Mouse (Mus musculus): ENCODE data around the gene Proser1.
A peak's percentile ranks its signal among the peaks of the same experiment; 100 is the strongest.

Gene Proser1

DNA sequence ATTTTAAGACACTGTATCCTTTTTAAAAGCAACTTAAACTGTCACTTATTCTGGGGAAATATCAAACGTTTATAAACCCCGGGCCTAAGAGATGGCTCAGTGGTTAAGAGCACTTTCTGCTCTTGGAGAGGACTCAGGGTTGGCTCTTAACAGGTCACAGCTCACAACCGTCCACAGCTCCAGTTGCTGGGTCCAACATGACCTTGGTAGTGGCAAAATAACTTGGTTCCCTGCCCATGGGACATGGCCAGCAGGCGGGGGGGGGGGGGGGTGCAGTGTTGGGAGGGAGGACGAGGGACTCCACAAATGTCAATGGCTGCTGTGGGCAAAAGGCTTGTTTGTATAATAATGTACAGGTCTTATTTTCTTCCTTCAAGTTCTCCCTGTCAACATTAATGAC, 3.9 kb downstream of the Proser1 start:
- DNase-seq, result no peak

DNA sequence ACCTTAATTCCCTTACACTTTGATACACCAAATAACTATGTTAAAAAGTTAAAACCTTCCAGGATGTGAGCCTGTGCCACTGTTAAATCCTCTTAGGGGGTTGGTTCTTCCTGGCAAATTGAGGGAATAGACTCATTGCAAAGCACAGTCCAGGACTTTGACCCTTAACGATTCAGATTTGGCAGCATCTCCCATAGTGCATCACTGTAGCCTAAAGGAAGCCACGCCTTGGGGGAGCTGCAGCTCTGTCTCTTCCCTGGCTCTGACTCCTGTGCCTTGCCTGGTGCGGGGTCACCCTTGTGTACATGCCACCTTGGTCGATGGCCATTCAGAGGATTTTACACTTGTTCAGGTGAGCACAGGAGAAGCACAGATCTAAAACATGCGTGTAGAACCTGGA, 6.2 kb downstream of the Proser1 start:
- no peak for DNase-seq

DNA sequence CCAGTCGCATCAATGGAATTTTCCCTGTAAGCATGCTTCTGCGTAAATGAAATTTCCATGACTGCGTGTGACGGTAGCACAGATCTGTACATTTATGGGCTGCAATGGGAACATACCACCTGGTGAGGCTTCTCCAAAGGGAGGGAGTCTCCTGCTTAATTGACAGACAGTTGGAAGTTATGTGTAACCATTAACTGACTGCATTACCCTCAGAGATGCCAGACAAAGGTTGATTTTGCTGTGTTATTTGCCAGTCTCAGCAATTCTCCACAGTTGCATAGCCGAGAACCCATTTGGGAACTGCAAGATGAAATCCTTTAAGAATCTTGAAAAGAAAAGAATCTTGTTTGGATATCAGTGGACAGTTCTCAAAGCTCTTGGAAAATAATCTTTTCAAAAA, 8.6 kb downstream of the Proser1 start:
- no peak for DNase-seq

DNA sequence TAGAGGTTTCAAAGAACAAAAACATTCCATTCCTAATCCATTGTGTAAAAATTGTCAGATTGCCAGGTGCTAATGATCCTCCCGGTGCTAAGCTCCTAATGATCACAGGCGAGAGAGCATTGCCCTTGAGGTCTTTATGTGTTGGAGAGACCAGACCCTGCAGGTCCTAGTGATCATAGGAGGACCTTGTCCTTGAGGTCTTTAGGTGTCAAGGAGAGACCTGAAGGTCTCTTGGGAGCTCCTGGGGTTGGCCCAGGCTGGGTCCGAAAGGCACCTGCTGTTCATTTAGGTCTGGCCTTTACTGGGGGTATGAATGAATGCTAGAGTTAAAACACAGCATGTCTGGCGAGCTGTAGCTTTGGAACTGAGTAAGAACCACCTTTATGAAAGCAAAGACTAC, 10.7 kb downstream of the Proser1 start:
- DNase-seq, result no peak

DNA sequence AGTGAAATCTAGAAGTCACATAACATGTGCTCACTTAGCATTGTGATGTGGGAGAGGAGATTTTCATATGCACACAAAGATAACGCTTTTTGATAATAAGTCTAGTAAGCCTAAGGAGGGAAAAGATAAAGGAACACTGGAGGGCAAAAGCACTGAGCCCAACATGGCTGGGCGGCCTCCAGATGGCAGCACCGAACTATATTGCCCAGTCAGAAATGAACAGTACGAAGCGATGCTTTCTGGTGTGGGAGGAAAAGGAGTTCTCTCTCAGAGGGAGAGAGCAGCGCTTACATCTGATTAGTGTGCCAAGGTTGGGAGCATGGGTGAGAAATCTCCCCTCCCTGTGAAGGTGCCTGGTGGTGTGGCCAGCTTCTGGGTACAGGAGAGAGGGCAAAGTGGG, 12.4 kb downstream of the Proser1 start:
- DNase-seq, result peak; percentile 49

DNA sequence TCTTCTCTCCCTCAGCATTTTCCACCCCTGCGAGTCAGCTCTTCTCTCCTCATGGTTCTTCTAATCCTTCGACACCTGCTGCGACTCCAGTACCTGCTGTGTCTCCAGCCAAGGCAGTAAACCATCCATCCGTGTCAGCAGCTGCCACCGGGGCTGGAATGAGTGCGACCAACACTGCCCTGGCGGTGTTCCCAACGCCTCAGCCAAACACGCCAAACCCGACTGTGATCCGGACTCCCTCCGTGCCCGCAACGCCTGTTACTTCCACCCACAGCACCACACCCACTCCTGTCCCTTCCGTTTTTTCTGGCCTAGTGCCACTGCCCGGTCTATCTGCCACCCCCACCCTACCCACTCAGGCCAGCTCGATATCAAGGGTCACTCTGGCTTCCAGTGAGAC, 14.0 kb downstream of the Proser1 start:
- no peak for DNase-seq

DNA sequence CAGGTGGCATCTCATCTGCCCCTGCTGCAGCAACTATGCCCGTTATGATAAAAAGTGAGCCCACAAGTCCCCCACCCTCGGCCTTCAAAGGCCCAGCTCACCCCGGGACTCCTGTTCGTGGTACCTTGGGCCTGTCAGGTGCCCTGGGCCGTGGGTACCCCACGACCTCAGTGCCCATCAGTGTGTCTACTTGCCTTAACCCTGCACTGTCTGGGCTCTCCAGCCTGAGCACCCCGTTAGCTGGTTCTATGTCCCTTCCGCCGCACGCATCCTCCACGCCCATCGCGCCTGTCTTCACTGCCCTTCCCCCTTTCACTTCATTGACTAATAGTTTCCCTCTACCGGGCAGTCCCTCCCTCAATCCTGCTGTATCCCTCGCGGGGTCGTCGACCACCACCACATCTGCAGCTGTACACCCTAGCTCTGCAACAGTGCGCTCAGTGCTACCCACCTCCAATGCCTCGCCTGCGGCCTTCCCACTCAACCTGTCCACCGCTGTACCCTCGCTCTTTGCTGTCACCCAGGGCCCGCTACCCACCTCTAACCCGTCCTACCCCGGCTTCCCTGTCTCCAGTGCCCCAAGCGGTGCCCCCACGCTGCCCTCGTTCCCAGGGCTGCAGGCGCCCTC, 15.1 kb downstream of the Proser1 start:
- no peak for DNase-seq

DNA sequence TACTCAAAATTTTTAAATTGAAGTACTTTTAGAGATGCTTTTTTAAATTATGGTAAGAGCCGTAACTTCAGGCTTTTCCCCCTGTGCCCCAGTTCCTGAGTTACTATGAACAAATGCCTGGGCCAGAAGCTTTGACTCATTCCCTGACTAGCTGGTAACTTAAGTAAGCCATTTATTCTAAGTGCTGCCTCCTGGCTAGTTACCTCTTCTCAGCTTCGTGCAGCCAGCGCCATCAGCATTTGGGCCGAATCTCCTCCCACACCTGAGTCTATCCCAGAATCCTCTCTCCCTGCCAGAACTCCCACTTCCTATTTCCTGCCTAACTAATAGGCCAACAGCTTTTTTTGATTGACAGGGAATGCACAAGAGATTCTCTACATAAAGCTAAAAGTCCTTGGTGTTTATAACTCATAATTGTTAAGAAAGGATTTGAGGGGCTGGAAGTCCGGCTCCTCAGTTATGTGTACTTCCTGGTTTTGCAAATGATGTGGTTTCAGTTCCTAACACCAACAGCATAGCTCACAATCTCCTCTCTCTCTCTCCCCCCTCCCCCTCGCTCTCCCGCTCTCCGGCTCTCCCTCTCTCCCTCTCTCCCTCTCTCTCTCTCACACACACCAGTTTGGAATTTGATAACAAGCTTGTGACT, 20.1 kb downstream of the Proser1 start:
- DNase-seq, result no peak

DNA sequence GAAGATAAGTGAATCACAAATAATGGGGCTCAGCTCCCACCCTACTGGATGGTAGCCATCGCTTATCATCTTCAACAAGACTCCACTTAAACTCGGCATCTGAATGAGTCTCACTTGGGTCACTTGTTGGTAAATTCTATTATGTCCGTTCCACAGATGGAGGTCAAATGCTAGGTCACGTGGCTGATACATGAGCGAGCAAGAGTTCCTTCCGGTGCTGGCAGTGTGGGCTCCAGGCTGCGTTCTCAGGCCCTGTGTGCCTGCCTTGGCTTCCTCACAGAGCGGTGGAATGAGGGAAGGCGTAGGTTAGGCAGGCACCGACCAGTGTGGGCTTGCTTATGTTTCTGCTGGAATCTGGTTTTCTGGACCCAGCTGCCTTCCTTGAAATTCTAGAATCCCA, 23.1 kb downstream of the Proser1 start:
- no peak for DNase-seq

DNA sequence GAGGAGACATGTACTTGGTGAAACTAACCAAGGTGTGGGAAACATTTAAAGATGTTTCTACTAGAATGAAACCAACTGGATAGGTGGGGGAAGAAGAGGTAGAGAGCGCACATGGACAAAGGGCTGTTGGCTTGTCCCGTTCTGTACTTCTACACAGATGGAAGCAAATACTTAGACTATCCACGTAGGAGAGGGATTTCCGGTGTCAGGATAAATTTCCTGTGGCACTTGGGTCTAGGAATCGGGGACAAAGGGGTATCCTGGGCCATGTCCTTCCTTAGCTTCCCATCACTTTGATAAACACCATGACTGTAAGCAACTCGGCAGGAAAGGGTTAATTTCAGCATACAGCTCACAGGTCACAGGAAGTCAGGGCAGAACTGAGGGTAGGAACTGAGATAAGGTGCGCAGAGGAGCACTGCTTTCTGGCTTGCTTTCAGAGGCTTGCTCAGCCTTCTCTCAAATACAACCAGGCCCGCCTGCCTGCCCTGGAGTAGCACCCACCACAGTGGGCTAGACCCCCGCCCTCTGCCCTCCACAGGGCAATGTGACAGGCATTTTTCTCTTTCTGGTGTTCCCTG, 23.6 kb downstream of the Proser1 start:
- DNase-seq, result no peak

DNA sequence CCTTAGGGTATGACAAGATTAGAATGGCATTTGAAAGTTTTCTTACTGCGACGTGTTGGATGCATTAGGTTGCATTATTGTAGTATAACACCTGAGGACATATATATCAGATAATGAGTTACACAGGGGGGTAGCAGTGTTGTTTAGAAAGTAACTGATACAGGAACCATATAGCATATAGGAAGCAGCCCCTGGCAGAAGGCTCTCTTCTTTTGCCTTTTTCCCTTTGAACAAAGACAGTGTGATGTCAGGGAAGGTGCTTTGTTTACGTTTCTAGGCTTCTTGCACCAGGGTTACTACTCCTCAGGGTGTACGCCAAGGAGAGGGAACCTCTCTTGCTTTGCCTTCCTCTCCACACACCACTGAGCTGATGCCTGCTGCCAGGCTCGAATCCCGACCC, 24.9 kb downstream of the Proser1 start, which contains the start of gene Stoml3:
TSS of gene Stoml3 (plus strand) at position 301 of the 400 bp plus-strand sequence.
- no peak for DNase-seq

DNA sequence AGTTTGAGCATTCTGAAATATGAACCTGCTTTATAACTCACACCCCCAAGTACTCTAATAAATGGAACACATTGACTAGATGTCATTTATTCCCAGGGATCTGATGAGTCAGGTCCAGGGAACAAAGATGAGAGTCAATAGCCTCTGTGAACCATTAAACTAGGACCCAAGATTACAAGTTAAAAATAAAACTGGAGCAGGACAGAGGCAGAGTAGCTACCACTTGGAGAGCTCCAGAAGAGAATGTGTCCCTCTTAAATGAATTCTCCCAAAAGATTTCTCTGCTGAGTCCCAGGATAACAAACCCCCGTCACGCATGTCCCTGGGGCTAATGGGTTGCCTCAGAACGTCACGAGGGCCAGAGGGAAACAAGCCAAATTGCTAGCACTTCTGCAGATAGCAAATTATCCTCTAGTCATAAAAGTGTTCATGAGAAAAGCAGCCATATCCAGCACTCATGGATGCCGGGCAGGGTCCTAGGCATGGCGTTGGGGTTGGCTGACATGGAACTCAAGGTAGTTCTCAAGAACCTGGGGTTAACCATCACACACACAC, 35.0 kb downstream of the Proser1 start:
- DNase-seq, result no peak

DNA sequence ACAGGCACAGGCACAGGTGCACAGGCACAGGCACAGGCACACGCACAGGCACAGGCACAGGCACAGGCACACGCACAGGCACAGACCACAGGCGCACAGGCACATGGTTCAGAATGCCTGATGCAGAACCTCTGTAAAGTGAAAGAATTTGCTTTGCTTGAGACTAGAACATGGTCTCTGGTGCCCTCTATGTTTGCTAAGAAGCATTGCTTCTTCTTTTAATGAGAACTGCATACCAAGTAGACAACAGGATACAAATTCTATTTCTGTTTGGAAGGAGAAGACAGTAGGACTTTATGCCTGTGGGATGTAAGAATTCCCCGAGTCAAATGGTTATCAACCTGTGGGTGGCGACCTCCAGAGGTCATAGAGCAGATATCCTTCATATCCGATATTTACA, 39.0 kb downstream of the Proser1 start:
- no peak for DNase-seq

DNA sequence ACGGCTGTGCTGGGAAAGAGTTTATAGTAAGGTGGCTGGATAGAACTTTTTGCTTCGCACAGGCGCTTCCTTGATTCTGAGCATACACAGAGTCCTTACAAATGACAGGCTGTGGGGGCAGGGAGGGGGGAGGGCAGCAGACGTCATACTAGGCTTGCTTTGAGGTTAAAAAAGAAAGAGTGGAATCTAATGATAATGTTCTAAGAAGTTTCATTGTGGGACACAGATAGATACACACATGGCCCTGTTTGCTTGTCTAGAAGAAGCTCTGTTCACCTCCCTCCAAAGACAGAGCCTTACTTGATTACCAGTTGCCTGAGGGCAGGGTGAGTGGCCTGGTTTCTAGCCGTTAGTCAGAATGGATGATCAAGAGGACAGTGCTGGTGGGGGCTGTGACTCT, 49.6 kb downstream of the Proser1 start:
- DNase-seq, result no peak

DNA sequence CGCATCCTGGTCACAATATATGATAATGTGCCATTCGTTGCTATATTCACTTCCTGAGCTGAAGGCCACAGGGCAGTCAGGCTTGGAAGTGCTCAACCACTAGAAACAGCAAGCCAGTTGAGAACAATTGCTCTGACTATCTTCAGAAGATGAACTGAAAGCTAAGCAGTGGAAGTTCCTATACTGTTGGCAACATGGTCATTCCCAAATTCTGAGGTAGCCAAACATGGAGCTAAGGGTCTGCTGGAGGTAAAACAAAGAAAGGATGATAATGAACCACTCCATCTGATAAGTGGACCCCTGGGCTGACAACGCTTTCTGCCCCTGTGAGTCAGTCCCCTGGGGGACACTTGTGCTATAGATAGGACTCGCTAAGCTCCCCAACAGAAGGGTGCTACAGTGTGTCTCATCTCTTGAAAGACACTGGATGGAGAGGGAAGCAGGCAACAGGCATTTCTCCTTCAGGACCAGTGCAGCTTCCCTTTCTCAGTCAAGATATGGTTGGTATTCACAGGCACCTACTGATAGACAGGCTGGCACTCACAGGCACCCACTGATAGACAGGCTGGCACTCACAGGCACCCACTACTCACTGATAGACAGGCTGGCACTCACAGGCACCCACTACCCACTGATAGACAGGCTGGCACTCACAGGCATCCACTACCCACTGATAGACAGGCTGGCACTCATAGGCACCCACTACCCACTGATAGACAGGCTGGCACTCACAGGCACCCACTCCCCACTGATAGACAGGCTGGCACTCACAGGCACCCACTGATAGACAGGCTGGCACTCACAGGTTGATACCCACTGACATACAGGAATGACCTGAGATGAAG, 51.0 kb downstream of the Proser1 start:
- no peak for DNase-seq

DNA sequence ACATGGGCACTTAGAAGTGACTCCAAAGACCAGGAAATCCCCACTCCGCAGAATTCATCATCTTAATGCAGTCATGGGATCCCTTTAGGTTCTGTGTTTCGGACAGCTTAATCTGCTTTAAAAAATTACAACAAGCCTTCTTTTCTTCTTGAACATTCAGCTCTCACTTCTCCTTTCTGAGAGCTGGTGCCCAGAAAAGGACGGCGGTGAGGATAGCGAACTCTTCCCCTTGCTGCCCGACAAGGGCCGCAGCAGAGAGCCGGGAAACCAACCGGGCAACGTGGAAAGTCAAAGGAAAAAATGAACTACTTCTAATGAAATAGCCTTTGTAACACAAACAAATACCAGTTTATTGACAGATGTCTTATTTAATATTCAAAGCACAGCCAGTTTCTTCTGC, 59.3 kb downstream of the Proser1 start:
- no peak for DNase-seq

DNA sequence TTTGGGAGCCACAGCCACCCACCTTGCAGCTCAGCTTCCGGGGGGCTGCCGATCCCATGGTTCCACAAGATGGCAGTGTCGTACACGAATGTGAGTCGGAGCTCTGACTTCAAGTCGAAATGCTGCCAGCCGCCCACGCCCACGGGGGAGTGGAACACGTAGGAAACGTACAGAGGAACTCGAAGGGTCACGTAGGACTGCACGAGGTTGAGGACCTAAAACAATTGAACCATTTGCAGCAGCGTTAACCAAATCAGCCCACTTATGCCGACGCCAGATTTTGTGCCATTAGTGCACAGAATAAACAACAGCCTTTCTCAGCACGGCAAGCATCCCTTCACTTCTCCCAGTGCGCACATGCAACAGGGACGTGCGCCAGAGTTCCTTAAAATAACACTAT, 62.3 kb downstream of the Proser1 start:
- peak; percentile 79 for DNase-seq

DNA sequence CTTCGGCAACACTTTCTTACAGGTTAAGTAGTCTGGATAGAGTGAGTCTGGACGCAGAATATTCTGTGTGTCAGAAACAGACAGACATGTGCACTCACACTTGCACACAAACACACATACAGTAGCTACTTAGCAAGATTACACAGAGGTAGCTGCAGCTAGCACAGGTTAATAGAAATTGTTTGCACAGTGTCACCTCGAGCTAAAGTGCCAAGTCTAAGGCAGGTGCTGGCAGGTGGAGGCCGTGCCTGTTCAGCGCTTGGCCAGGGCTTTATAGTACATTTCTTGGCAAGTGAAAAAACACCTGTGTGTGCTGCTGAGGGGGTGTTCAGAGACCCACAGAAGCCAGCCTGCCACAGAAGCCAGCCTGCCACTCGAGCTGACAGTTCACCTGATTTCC, 66.8 kb downstream of the Proser1 start:
- no peak for DNase-seq

All from right cerebral cortex, postnatal 25 days (tissue).